Mouse (Mus musculus) 3134 (cell line): ENCODE measurements at regions not wholly inside any gene's neighbourhood (a gene's known extent, or its start where the extent isn't known, plus 50 kb on each side); places are given as distances from the start of the nearest gene placed in this dataset.

Source experiments
- DNase-seq: peaks from one replicate; pipeline ENCODE4 v3.0.0-alpha.2; 2011; ENCODE audit warnings: low spot score; ENCODE audit not compliant: insufficient read length; ENCODE audit errors: extremely low read depth

GRCm38 (mm10) chr4:65014790-65015189, 109.2 kb upstream of the Pappa start:
- DNase-seq: no peak

GRCm38 (mm10) chr4:65019487-65019886, 104.5 kb upstream of the Pappa start:
- no peak for DNase-seq

GRCm38 (mm10) chr4:65053336-65053735, 70.6 kb upstream of the Pappa start:
- peak; percentile 10 for DNase-seq
